Mouse (Mus musculus) MEL (cell line): ENCODE measurements around the gene Upf2. TPM values are rescaled to one million over a fixed set of nuclear protein-coding genes. Genes with fewer than 3 reads are reported as not detected.

ENCODE experiments used
- DNase-seq: peaks from one replicate; pipeline ENCODE4 v3.0.0; 2011; ENCODE audit warnings: low read depth, low spot score
- H3K27ac ChIP-seq: 2 replicates; pipeline ENCODE4 v1.5.1; 2012; ENCODE audit warnings: low read depth, mild to moderate bottlenecking, control low read depth, low read length, moderate library complexity; ENCODE audit not compliant: control insufficient read depth
- H3K27me3 ChIP-seq, 2 experiments: fragments of 150-350 bp in 1 of 2; sonication (generic) in 1 of 2; 2 replicates each; pipeline ENCODE4 v1.6.1; 2012; ENCODE audit warnings: low read length in 2 of 2, mild to moderate bottlenecking in 2 of 2, improper control_type of control experiment in 1 of 2, moderate library complexity in 1 of 2; ENCODE audit not compliant: insufficient read depth in 2 of 2, control insufficient read depth in 1 of 2
- H3K36me3 ChIP-seq, 2 experiments: 2 replicates each; pipeline ENCODE4 v1.6.1; 2012 to 2014; ENCODE audit warnings: low read length in 2 of 2, improper control_type of control experiment in 1 of 2, inconsistent platforms in 1 of 2, mild to moderate bottlenecking in 1 of 2; ENCODE audit not compliant: insufficient read depth in 2 of 2, control insufficient read depth in 1 of 2
- H3K4me1 ChIP-seq, 2 experiments: fragments of 150-350 bp in 1 of 2; sonication (generic) in 1 of 2; 2 replicates each; pipeline ENCODE4 v1.6.1; 2012; ENCODE audit warnings: low read length in 2 of 2, improper control_type of control experiment in 1 of 2, mild to moderate bottlenecking in 1 of 2; ENCODE audit not compliant: insufficient read depth in 2 of 2, control insufficient read depth in 1 of 2
- H3K4me3 ChIP-seq, 2 experiments: fragments of 150-350 bp in 1 of 2; sonication (generic) in 1 of 2; 2 replicates each; pipeline ENCODE4 v1.5.1; 2012; ENCODE audit warnings: low read depth in 2 of 2, low read length in 2 of 2, mild to moderate bottlenecking in 2 of 2, moderate library complexity in 2 of 2, control low read depth in 1 of 2, improper control_type of control experiment in 1 of 2; ENCODE audit not compliant: control insufficient read depth in 1 of 2, insufficient read depth in 1 of 2
- H3K79me2 ChIP-seq: 2 replicates; pipeline ENCODE4 v1.6.1; 2012; ENCODE audit warnings: mild to moderate bottlenecking, low read length, moderate library complexity; ENCODE audit not compliant: control insufficient read depth, poor library complexity, insufficient read depth
- H3K9ac ChIP-seq: 2 replicates; pipeline ENCODE4 v1.6.1; 2012; ENCODE audit warnings: low read depth, mild to moderate bottlenecking, control low read depth, low read length, moderate library complexity; ENCODE audit not compliant: control insufficient read depth, poor library complexity, severe bottlenecking
- H3K9me3 ChIP-seq: fragments of 150-350 bp; sonication (generic); replicated peaks from 2 replicates; pipeline ENCODE4 v1.6.1; 2012; ENCODE audit warnings: mild to moderate bottlenecking, low read length, improper control_type of control experiment, moderate library complexity; ENCODE audit not compliant: insufficient read depth
- CHD2 ChIP-seq: IDR thresholded peaks from 2 replicates; pipeline ENCODE4 v1.6.1; 2011; ENCODE audit warnings: low read length, improper control_type of control experiment
- CTCF ChIP-seq, 3 experiments: IDR thresholded peaks in 2 of 3; conservative IDR thresholded peaks in 1 of 3; 2 replicates each; pipeline ENCODE4 v1.5.1; 2011 to 2012; ENCODE audit warnings: low read length in 3 of 3, low read depth in 2 of 3, mild to moderate bottlenecking in 2 of 3, improper control_type of control experiment in 1 of 3, inconsistent platforms in 1 of 3, mixed read lengths in 1 of 3, moderate library complexity in 1 of 3; ENCODE audit not compliant: control insufficient read depth in 1 of 3, insufficient read depth in 1 of 3, poor library complexity in 1 of 3, severe bottlenecking in 1 of 3
- E2F4 ChIP-seq: IDR thresholded peaks from 2 replicates; pipeline ENCODE4 v1.6.1; 2011; ENCODE audit warnings: low read depth, low read length, improper control_type of control experiment, borderline replicate concordance
- GABPA ChIP-seq: IDR thresholded peaks from 2 replicates; pipeline ENCODE4 v1.6.1; 2012; ENCODE audit warnings: low read depth, mild to moderate bottlenecking, inconsistent platforms, low read length, improper control_type of control experiment, moderate library complexity
- GATA1 ChIP-seq: IDR thresholded peaks from 2 replicates; pipeline ENCODE4 v1.6.1; 2011; ENCODE audit warnings: low read depth, low read length, improper control_type of control experiment
- HCFC1 ChIP-seq: IDR thresholded peaks from 2 replicates; pipeline ENCODE4 v1.6.1; 2012; ENCODE audit warnings: low read depth, mild to moderate bottlenecking, inconsistent platforms, low read length, improper control_type of control experiment, moderate library complexity
- JUND ChIP-seq: IDR thresholded peaks from 2 replicates; pipeline ENCODE4 v1.6.1; 2011; ENCODE audit warnings: low read depth, mild to moderate bottlenecking, improper control_type of control experiment, low read length
- KAT2A ChIP-seq: conservative IDR thresholded peaks from 2 replicates; pipeline ENCODE4 v1.6.1; 2012; ENCODE audit warnings: low read depth, low read length, improper control_type of control experiment, inconsistent platforms
- MAFK ChIP-seq: IDR thresholded peaks from 2 replicates; pipeline ENCODE4 v1.6.1; 2011; ENCODE audit warnings: low read depth, mild to moderate bottlenecking, low read length, improper control_type of control experiment, borderline replicate concordance
- MYB ChIP-seq: IDR thresholded peaks from 2 replicates; pipeline ENCODE4 v1.6.1; 2011; ENCODE audit warnings: mild to moderate bottlenecking, low read depth, low read length, improper control_type of control experiment
- NELFE ChIP-seq: IDR thresholded peaks from 2 replicates; pipeline ENCODE4 v1.6.1; 2011; ENCODE audit warnings: low read depth, low read length, improper control_type of control experiment
- NRF1 ChIP-seq: IDR thresholded peaks from 2 replicates; pipeline ENCODE4 v1.6.1; 2014; ENCODE audit warnings: low read depth, mild to moderate bottlenecking, inconsistent platforms, low read length, improper control_type of control experiment, moderate library complexity; ENCODE audit not compliant: poor library complexity, insufficient read depth, severe bottlenecking
- POLR2A ChIP-seq, 2 experiments: IDR thresholded peaks; 2 replicates each; pipeline ENCODE4 v1.6.1; 2011 to 2012; ENCODE audit warnings: low read length in 2 of 2, mild to moderate bottlenecking in 2 of 2, control low read depth in 1 of 2, improper control_type of control experiment in 1 of 2, low read depth in 1 of 2, moderate library complexity in 1 of 2; ENCODE audit not compliant: control insufficient read depth in 1 of 2, insufficient read depth in 1 of 2, poor library complexity in 1 of 2
- POLR2AphosphoS2 ChIP-seq: IDR thresholded peaks from 2 replicates; pipeline ENCODE4 v1.6.1; 2011; ENCODE audit warnings: low read length, improper control_type of control experiment
- POLR2AphosphoS5 ChIP-seq: IDR thresholded peaks from 2 replicates; pipeline ENCODE4 v1.6.1; 2012; ENCODE audit warnings: low read depth, borderline replicate concordance, mild to moderate bottlenecking, inconsistent platforms, low read length, moderate library complexity, mixed read lengths
- RCOR1 ChIP-seq: IDR thresholded peaks from 2 replicates; pipeline ENCODE4 v1.6.1; 2012; ENCODE audit warnings: low read depth, mild to moderate bottlenecking, inconsistent platforms, low read length, improper control_type of control experiment
- SIN3A ChIP-seq: IDR thresholded peaks from 2 replicates; pipeline ENCODE4 v1.6.1; 2012; ENCODE audit warnings: low read length, improper control_type of control experiment, inconsistent platforms
- TAL1 ChIP-seq: IDR thresholded peaks from 2 replicates; pipeline ENCODE4 v1.6.1; 2012; ENCODE audit warnings: mild to moderate bottlenecking, inconsistent platforms, low read length, moderate library complexity, mixed read lengths
- TCF12 ChIP-seq: IDR thresholded peaks from 2 replicates; pipeline ENCODE4 v1.6.1; 2014; ENCODE audit warnings: low read depth, mild to moderate bottlenecking, inconsistent platforms, low read length, improper control_type of control experiment, moderate library complexity
- USF2 ChIP-seq, 2 experiments: IDR thresholded peaks; 2 replicates each; pipeline ENCODE4 v1.6.1; 2011 to 2012; ENCODE audit warnings: improper control_type of control experiment in 2 of 2, low read length in 2 of 2, borderline replicate concordance in 1 of 2, inconsistent platforms in 1 of 2, low read depth in 1 of 2, mild to moderate bottlenecking in 1 of 2; ENCODE audit not compliant: insufficient read depth in 1 of 2
- ZC3H11A ChIP-seq: IDR thresholded peaks from 2 replicates; pipeline ENCODE4 v1.6.1; 2012; ENCODE audit warnings: low read depth, mild to moderate bottlenecking, inconsistent platforms, low read length, improper control_type of control experiment
- ZKSCAN1 ChIP-seq: IDR thresholded peaks from 2 replicates; pipeline ENCODE4 v1.6.1; 2012; ENCODE audit warnings: low read depth, mild to moderate bottlenecking, inconsistent platforms, low read length, improper control_type of control experiment, moderate library complexity
- ZNF384 ChIP-seq: IDR thresholded peaks from 2 replicates; pipeline ENCODE4 v1.6.1; 2012; ENCODE audit warnings: low read depth, mild to moderate bottlenecking, inconsistent platforms, low read length, improper control_type of control experiment
- polyA plus RNA-seq, 2 experiments: library from polyadenylated mRNA; stranded (reverse) in 1 of 2; unstranded in 1 of 2; fragments of >175 nt in 1 of 2; fragments of >200 nt in 1 of 2; gene quantifications; 2 replicates each; pipeline versions ENCODE4 v1.2.1 to v1.2.4; 2012; ENCODE audit warnings: low replicate concordance in 2 of 2, low read depth in 1 of 2; ENCODE audit not compliant: insufficient read length in 2 of 2, insufficient read depth in 1 of 2, missing spikeins in 1 of 2
- total RNA-seq: library from RNA; depleted of rRNA; stranded (reverse); fragments of 300-350 nt; gene quantifications from 2 replicates; pipeline ENCODE4 v1.2.3, GENCODE M21; 2012

The Upf2 gene
- total and polyA plus RNA-seq, 3 experiments = 15.3 to 30.9 TPM; not detected in 1

GRCm38 (mm10) chr2:6074891-6075529, 123.7 kb downstream of the Upf2 start:
- H3K79me2 ChIP-seq = no peaks in the 10 kb centered on the region
- H3K4me3 ChIP-seq = no peak overlapping the region
- H3K36me3 ChIP-seq = no peaks in the 10 kb centered on the region
- H3K9me3 ChIP-seq = no peaks in the 10 kb centered on the region
- H3K4me1 ChIP-seq = peaks cover 0 to 5% of the 10 kb centered on the region in 2 experiments; a peak in 1 of 4 replicates
- H3K9ac ChIP-seq = no peak overlapping the region
- no peak overlapping the region for H3K27ac ChIP-seq
- DNase-seq = no peak
- TF ChIP-seq ZC3H11A (no peak), POLR2A (IDR thresholded peaks at IDR 0.05; ENCODE audit: control insufficient read depth in 1 of 2, insufficient read depth in 1 of 2, low read depth in 1 of 2, low read length in 2 of 2, poor library complexity in 1 of 2) (no peak), CTCF (IDR thresholded peaks at IDR 0.05 in 2 of 3, conservative IDR thresholded peaks at IDR 0.05 in 1 of 3; ENCODE audit: control insufficient read depth in 1 of 3, insufficient read depth in 1 of 3, low read depth in 2 of 3, low read length in 3 of 3, poor library complexity in 1 of 3, severe bottlenecking in 1 of 3) (no peak), NRF1 (no peak), JUND (no peak), GABPA (no peak), TAL1 (no peak), TCF12 (no peak), CHD2 (no peak), HCFC1 (no peak), ZKSCAN1 (no peak)
- TF ChIP-seq, all 39 proteins: peak for 0
- H3K27me3 ChIP-seq = no peaks in the 10 kb centered on the region; a peak in 2 of 4 replicates

GRCm38 (mm10) chr2:6075530-6075896, 124.2 kb downstream of the Upf2 start:
- no peaks in the 10 kb centered on the region for H3K9me3 ChIP-seq
- no peak overlapping the region for H3K27ac ChIP-seq
- DNase-seq = no peak
- no peak overlapping the region for H3K9ac ChIP-seq
- peaks cover 0 to 5% of the 10 kb centered on the region in 2 experiments; a peak in 1 of 4 replicates for H3K4me1 ChIP-seq
- H3K36me3 ChIP-seq = no peaks in the 10 kb centered on the region
- no peak for TF ChIP-seq POLR2AphosphoS2
- TF ChIP-seq CTCF (IDR thresholded peaks at IDR 0.05 in 2 of 3, conservative IDR thresholded peaks at IDR 0.05 in 1 of 3; ENCODE audit: control insufficient read depth in 1 of 3, insufficient read depth in 1 of 3, low read depth in 2 of 3, low read length in 3 of 3, poor library complexity in 1 of 3, severe bottlenecking in 1 of 3) = no peak
- no peak for TF ChIP-seq KAT2A
- no peak for TF ChIP-seq HCFC1
- TF ChIP-seq MAFK = no peak
- no peak for TF ChIP-seq SIN3A
- TF ChIP-seq POLR2AphosphoS5 = no peak
- no peak for TF ChIP-seq USF2 (IDR thresholded peaks at IDR 0.05; ENCODE audit: borderline replicate concordance in 1 of 2, insufficient read depth in 1 of 2, low read depth in 1 of 2, low read length in 2 of 2)
- TF ChIP-seq NRF1 = no peak
- no peak for TF ChIP-seq NELFE
- TF ChIP-seq GATA1 = no peak
- no peak for TF ChIP-seq MYB
- no peak for TF ChIP-seq E2F4
- no peak for TF ChIP-seq TAL1
- no peak for TF ChIP-seq RCOR1
- TF ChIP-seq ZNF384 = no peak
- no peak overlapping the region for H3K4me3 ChIP-seq
- no peaks in the 10 kb centered on the region for H3K79me2 ChIP-seq
- H3K27me3 ChIP-seq = no peaks in the 10 kb centered on the region; a peak in 2 of 4 replicates
